Mouse (Mus musculus): ENCODE data around the gene Safb. TPM values are rescaled to one million over a fixed set of nuclear protein-coding genes. Genes with fewer than 3 reads are reported as not detected.

Safb gene
- 76.0 and 83.6 TPM in 2 replicates for polyA plus RNA-seq (2015; fragmentation: Nextera tagmentation; extraction: Ambion mirVana)

- peak; percentile 99 for DNase-seq (ENCODE audit: low spot score)
Observed at GRCm38 (mm10) chr17:56584257-56585130, at the start of gene Safb, which contains the start of gene Safb2. TSS of gene Safb (plus strand) at chr17:56584825. TSS of gene Safb2 (minus strand) at chr17:56584585.

GRCm38 (mm10) chr17:56536192-56536591 lies 48.4 kb upstream of the Safb start:
- no peak for DNase-seq (ENCODE audit: low spot score)

DNA sequence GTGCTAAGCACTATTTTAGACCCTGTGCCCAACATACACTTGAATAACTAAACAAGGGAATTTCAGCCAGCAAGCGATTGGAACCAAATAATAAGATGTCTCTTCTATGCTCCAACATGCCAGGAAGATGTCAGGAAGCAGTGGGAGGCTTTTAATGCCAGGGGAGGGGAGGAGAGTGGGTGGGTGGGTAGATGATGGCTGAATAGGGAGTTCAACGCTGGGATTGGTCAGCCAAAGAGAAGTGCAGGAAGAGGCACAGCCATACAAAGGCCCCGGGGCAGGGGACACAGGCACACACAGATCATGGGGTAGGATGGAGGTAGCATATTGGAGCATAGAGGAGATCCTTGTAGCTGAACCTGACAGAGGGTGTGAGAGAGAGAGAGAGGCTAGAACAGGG lies 47.8 kb upstream of the Safb start:
- no peak for DNase-seq (ENCODE audit: low spot score)

DNA sequence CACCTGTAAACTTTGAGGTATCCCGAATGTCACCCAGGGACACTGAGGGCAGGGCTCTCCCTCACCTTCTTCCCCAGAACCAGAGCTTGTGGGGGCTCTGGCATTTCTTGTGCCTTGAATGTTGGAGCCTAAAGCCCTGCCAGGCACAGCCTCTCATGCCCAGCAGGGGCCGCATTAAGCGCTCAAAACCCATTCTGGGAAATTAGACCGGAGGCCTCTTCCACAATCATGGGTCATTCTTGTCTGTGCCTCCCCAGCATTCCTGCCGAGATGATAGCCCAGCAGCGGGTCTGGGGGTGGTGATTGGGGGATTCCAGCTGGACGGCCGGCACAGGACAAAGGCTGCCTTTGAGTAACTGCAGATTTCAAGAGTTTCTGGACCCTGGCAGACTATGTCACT lies 46.7 kb upstream of the Safb start:
- DNase-seq (ENCODE audit: low spot score): no peak

GRCm38 (mm10) chr17:56540562-56540975 lies 44.1 kb upstream of the Safb start:
- DNase-seq (ENCODE audit: low spot score): peak; percentile 13

DNA sequence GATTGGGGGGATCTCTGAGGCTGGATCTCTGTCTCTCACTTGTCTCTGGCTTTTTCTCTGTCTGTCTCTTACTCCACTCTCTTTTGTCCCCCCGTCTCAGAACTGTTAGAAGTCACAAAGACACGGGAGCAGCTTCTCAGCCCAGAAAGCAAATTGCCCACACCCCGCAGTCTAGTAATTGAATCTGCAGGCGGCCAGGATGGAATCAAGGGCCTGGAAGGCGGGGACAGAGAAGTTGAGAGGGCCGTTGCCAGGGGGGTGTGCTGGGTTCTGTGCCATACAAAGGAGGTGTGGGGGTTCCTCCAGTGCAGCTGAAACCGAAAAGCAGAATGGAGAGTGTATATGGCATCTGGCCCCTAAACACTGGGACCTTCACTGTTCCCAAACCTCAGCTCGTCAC lies 41.9 kb upstream of the Safb start:
- DNase-seq (ENCODE audit: low spot score): no peak

GRCm38 (mm10) chr17:56543684-56544224 lies 40.9 kb upstream of the Safb start:
- peak; percentile 17 for DNase-seq (ENCODE audit: low spot score)

GRCm38 (mm10) chr17:56544699-56545387 lies 39.8 kb upstream of the Safb start:
- no peak for DNase-seq (ENCODE audit: low spot score)

DNA sequence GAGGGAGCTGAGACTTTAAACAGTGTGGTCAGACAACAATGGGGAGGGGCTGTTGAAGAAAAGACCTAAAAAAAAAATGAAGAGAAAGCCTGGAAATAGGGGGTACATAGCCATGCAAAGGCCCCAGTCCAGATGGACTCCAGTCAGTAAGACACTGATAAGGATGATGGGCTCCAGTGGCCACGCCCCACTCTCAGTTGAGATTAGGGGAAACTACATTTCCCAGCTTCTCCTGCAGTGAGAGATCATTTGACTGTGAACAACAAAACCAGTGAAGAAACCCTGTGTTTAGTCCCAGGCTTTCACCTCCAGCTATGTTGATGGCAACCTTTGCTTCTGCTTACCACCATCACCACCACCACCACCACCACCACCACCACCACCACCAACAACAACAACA lies 38.7 kb upstream of the Safb start:
- DNase-seq (ENCODE audit: low spot score): no peak

DNA sequence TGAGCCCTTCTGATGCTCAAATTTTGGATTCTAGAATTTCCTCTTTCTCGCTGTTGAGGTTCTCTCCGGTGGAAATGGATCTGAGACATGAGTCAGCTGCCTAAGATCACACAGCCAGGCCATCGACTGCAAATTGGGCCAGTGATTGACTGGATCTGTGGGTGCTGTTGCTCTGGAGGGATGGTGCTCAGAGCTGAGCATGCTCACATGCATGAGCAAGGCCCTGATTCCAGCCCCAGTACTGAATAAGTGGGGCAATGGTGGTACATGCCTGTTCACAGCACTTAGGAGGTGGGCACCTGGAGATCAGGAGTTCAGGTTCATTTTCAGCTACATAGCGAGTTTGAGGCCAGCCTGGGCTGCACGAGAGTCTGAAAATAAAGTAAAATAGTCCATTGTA lies 38.0 kb upstream of the Safb start:
- no peak for DNase-seq (ENCODE audit: low spot score)

- no peak for DNase-seq (ENCODE audit: low spot score)
Observed at GRCm38 (mm10) chr17:56547116-56547845, 37.3 kb upstream of the Safb start.

DNA sequence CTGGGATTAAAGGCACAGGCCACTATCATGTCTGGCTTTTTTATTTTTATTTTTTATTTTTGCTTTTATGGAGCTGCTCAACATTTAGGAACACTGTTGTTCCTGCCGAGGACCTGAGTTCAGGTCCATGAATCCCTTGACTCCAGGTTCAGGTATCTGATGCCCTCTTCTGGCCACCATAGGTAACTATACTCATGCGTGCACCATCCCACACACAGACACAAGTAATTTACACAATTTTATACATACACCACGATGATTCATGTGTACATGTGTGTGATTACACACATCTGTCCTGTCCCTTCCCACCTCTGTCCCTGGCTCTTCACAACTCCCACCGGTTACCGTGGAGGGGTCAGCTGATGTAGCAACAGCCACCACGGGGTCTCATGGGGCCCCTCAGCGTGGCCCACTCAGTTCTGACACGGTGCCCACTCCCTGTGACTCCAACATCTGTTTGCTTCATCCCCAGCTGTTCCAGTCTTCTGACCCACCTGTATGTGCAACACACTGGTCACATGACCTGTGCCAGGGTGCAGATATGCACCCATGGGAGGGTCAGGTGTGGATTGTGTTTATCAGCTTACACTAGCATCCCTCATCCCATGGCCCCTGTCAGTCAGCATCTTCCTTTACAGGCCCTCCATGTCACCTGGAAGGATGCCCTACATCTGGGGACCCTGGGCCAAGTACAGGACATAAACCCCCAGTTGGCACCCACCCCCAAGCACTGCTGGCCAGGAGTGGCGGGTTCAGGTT lies 36.6 kb upstream of the Safb start:
- no peak for DNase-seq (ENCODE audit: low spot score)

DNA sequence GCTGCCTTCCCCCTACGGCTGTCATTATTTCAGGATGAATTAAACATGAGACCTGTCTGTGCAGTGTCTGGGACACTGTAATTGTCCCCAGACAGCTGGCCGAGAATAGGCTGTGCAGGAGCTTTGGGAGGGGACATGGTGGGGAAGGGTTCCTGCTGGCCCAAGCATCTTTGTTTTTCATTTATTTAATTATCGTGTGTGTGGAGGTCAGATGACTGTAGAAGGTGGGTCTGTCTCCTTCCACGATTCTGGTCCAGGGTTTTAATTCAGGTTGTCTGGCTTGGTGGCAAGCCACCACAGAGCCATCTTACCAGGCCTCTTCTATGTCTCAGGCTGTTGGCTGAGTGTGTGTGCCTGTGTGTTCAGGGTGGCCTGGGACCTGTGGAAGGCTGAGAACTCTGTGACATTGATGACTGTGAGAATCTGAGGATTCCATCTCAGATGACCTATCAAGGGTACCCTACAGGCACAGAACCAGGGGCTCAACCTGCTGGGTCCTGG lies 36.0 kb upstream of the Safb start:
- no peak for DNase-seq (ENCODE audit: low spot score)

DNA sequence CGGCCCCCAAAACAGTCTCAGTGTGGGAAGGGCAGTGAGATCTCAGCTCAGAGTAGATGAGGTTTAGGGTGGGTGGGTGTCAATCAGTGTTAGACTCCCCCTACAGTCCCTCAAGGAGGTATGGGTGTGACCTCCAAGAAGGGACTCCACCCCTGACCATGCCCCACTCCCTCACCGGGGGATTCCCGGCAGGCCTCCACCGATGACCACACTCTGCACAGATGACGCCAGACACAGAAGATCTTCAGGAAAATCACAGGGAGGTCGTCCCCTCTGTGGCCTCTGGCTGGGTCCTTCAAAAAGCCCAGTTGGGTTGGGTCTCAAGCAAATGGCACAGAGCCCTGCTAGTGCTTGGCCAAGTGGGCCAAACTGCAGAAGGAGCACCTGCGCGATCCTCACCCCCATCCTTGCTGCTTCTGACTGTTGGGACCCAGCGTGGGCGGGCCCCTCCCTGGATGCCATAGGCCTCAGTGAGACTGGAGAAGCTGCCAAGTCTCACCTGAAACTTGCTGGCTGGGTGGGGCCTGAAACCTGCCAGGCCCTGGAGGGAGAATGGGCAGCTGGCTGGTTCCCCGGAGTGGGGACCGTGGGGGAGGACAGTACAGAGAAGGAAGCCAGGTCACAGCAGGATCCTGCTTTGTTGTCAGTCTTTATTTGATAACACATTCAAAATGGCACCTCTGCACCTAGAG lies 33.7 kb upstream of the Safb start:
- DNase-seq (ENCODE audit: low spot score): no peak

GRCm38 (mm10) chr17:56551841-56552581 lies 32.6 kb upstream of the Safb start:
- no peak for DNase-seq (ENCODE audit: low spot score)

GRCm38 (mm10) chr17:56552781-56553363 lies 31.8 kb upstream of the Safb start:
- DNase-seq (ENCODE audit: low spot score): peak; percentile 76

- DNase-seq (ENCODE audit: low spot score): no peak
Observed at GRCm38 (mm10) chr17:56554122-56554551, 30.5 kb upstream of the Safb start, which contains the start of gene Gm20219. TSS of gene Gm20219 (minus strand) at chr17:56554387.

- DNase-seq (ENCODE audit: low spot score): peak; percentile 68
Observed at GRCm38 (mm10) chr17:56558448-56558847, 26.2 kb upstream of the Safb start.

- no peak for DNase-seq (ENCODE audit: low spot score)
Observed at GRCm38 (mm10) chr17:56559386-56559785, 25.2 kb upstream of the Safb start.
